15 mouse cellular contexts compared by ENCODE assay signal in the genomic region with DNA sequence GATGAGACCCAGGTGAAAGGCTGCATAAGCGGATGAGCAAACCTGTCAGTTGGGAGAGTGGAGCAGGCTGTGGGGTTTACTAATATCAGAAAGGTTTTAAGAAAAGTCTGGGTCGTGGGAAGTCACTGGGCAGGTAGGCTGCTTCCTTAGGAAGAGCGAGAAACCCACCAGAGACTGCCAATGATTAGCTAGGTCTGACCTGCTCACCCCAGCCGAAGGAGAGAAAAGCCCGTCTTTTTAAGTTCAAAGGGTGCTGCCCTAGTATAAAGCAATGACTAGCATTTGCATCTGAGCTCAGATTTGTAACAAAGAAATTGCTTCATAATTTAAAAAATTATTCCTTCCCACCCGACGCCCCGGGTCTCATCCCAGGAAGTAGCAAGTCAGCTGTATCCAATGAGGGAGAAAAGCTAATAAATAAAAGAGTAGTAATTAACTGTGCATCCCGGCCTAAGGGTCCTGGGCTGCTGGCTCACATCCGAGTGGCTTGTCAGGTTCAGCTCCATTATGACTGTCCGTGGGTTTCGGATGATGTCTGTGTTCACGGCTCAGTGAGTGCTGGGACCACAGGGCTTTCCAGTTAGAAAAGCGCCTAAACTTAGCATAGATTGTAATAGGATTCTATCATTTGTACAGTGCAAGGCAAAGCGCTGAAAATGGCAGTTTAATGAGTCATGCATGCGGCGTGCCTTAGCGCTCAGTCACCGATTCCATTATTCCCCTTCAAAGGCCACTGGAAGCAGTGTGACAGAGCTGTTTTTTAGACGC. TPM values are rescaled to one million over a fixed set of nuclear protein-coding genes. Genes with fewer than 3 reads are reported as not detected.
DNase-seq lines count a peak whose midpoint lies in the region; ATAC-seq lines count a peak whose summit lies in the region.
"Had no signal": no experiment of that assay in that cellular context is flagged by ENCODE, and none has a peak within 500 bp of the region (broad histone marks: within the 10 kb centered on the region; RNA-seq: fewer than 3 reads in every experiment).

No protein-coding gene starts in this region.

- intact Hi-C loops in left cerebral cortex, postnatal 4 days (cut with DNase I) = no loop called here

- no peak overlapping the region for H3K9ac ChIP-seq in embryonic facial prominence, embryonic 14.5 days (ENCODE audit: low read depth, low read length)
- H3K9ac ChIP-seq in forebrain, embryonic 15.5 days (replicated peaks) = no peak overlapping the region
- no peak overlapping the region for H3K9ac ChIP-seq in midbrain, embryonic 16.5 days (ENCODE audit: low read depth, low read length)
- H3K9ac ChIP-seq in intestine, embryonic 16.5 days (ENCODE audit: low read depth, low read length) = no peak overlapping the region
- H3K9ac ChIP-seq: liver, embryonic 12.5 days had no signal

- H3K27me3 ChIP-seq in embryonic facial prominence, embryonic 14.5 days (replicated peaks; ENCODE audit: control insufficient read depth, insufficient read depth, low read length) = no peaks in the 10 kb centered on the region
- no peaks in the 10 kb centered on the region for H3K27me3 ChIP-seq in embryonic facial prominence, embryonic 10.5 days (replicated peaks; ENCODE audit: low read depth, poor library complexity, severe bottlenecking)
- H3K27me3 ChIP-seq in forebrain, embryonic 15.5 days = no peaks in the 10 kb centered on the region
- H3K27me3 ChIP-seq in midbrain, embryonic 16.5 days (ENCODE audit: control insufficient read depth, insufficient read depth, low read depth, low read length) = no peaks in the 10 kb centered on the region
- no peaks in the 10 kb centered on the region for H3K27me3 ChIP-seq in intestine, embryonic 16.5 days (replicated peaks; ENCODE audit: control insufficient read depth, insufficient read depth, low read length)
- H3K27me3 ChIP-seq: liver, embryonic 12.5 days had no signal

- H3K36me3 ChIP-seq in embryonic facial prominence, embryonic 14.5 days (ENCODE audit: control insufficient read depth, insufficient read depth, low read length) = no peaks in the 10 kb centered on the region
- no peaks in the 10 kb centered on the region for H3K36me3 ChIP-seq in embryonic facial prominence, embryonic 10.5 days (replicated peaks)
- no peaks in the 10 kb centered on the region for H3K36me3 ChIP-seq in forebrain, embryonic 15.5 days
- no peaks in the 10 kb centered on the region for H3K36me3 ChIP-seq in midbrain, embryonic 16.5 days (ENCODE audit: control insufficient read depth, insufficient read depth, low read length)
- H3K36me3 ChIP-seq in intestine, embryonic 16.5 days (ENCODE audit: control insufficient read depth, insufficient read depth, low read length) = no peaks in the 10 kb centered on the region
- H3K36me3 ChIP-seq: liver, embryonic 12.5 days had no signal

- no peaks in the 10 kb centered on the region for H3K9me3 ChIP-seq in embryonic facial prominence, embryonic 14.5 days (ENCODE audit: control insufficient read depth, low read length)
- H3K9me3 ChIP-seq in embryonic facial prominence, embryonic 10.5 days = 0 out of 2 replicates have a peak, but pooled peaks cover 6% of the 10 kb centered on the region
- H3K9me3 ChIP-seq in forebrain, embryonic 15.5 days = no peaks in the 10 kb centered on the region
- H3K9me3 ChIP-seq in midbrain, embryonic 16.5 days (replicated peaks; ENCODE audit: control insufficient read depth, low read length, poor library complexity, severe bottlenecking) = no peaks in the 10 kb centered on the region
- no peaks in the 10 kb centered on the region for H3K9me3 ChIP-seq in intestine, embryonic 16.5 days (ENCODE audit: control insufficient read depth, low read length)
- H3K9me3 ChIP-seq: liver, embryonic 12.5 days had no signal

- ATAC-seq in embryonic facial prominence, embryonic 14.5 days (ENCODE audit: low read depth) = no peak; the same call in 1 of the 2 replicates
- ATAC-seq in forebrain, embryonic 15.5 days (replicated peaks) = peak; percentile 61
- peak; percentile 56; the same call in 1 of the 2 replicates for ATAC-seq in midbrain, embryonic 16.5 days
- ATAC-seq in intestine, embryonic 16.5 days = no peak
- ATAC-seq: liver, embryonic 12.5 days had no signal

- WGBS in embryonic facial prominence, embryonic 14.5 days = 65% methylated on average over 20 of the region's 20 CpGs
- 78% methylated on average over 20 of the region's 20 CpGs for WGBS in embryonic facial prominence, embryonic 10.5 days
- 34% methylated on average over 20 of the region's 20 CpGs for WGBS in forebrain, embryonic 15.5 days
- WGBS in midbrain, embryonic 16.5 days = 47% methylated on average over 20 of the region's 20 CpGs
- 68% methylated on average over 20 of the region's 20 CpGs for WGBS in intestine, embryonic 16.5 days

- peak; percentile 33 for DNase-seq in embryonic facial prominence, embryonic 14.5 days (ENCODE audit: low spot score)
- DNase-seq in embryonic facial prominence, embryonic 10.5 days (ENCODE audit: low spot score) = no peak
- DNase-seq in Muller cell, postnatal 12 days (ENCODE audit: inconsistent ontology term) = peak; percentile 93
- DNase-seq in left cerebral cortex, postnatal 4 days = no peak
- DNase-seq in thymus, adult 18-20 months = no peak
- DNase-seq: cerebellum, postnatal 14 days; gastrocnemius, postnatal 10 days; kidney, adult 9 months; layer of hippocampus, postnatal 36 days had no signal

- no peak overlapping the region for H3K4me3 ChIP-seq in embryonic facial prominence, embryonic 14.5 days (ENCODE audit: low read depth, low read length)
- H3K4me3 ChIP-seq in embryonic facial prominence, embryonic 10.5 days = no peak overlapping the region
- H3K4me3 ChIP-seq in forebrain, embryonic 15.5 days = peak overlapping the region; percentile 15
- no peak overlapping the region for H3K4me3 ChIP-seq in midbrain, embryonic 16.5 days (ENCODE audit: low read depth, low read length)
- no peak overlapping the region for H3K4me3 ChIP-seq in intestine, embryonic 16.5 days (ENCODE audit: low read length)
- H3K4me3 ChIP-seq: liver, embryonic 12.5 days had no signal

- H3K4me1 ChIP-seq in embryonic facial prominence, embryonic 14.5 days (ENCODE audit: control insufficient read depth, insufficient read depth, low read length) = no peaks in the 10 kb centered on the region
- no peaks in the 10 kb centered on the region for H3K4me1 ChIP-seq in embryonic facial prominence, embryonic 10.5 days
- peaks cover 6% of the 10 kb centered on the region; the same call in 1 of the 2 replicates for H3K4me1 ChIP-seq in forebrain, embryonic 15.5 days
- peaks cover 3% of the 10 kb centered on the region; the same call in 1 of the 2 replicates for H3K4me1 ChIP-seq in midbrain, embryonic 16.5 days (ENCODE audit: control insufficient read depth, insufficient read depth, low read length)
- no peaks in the 10 kb centered on the region for H3K4me1 ChIP-seq in intestine, embryonic 16.5 days (ENCODE audit: control insufficient read depth, insufficient read depth, low read length)
- H3K4me1 ChIP-seq: liver, embryonic 12.5 days had no signal

- no peak overlapping the region for H3K4me2 ChIP-seq in embryonic facial prominence, embryonic 14.5 days (ENCODE audit: low read depth, low read length)
- H3K4me2 ChIP-seq in forebrain, embryonic 15.5 days (replicated peaks) = peak overlapping the region; percentile 39
- H3K4me2 ChIP-seq in midbrain, embryonic 16.5 days (ENCODE audit: low read length) = peak overlapping the region; percentile 36
- H3K4me2 ChIP-seq in intestine, embryonic 16.5 days (ENCODE audit: low read depth, low read length) = no peak overlapping the region
- H3K4me2 ChIP-seq: liver, embryonic 12.5 days had no signal

- H3K27ac ChIP-seq in embryonic facial prominence, embryonic 14.5 days (replicated peaks; ENCODE audit: low read depth, low read length) = no peak overlapping the region
- no peak overlapping the region for H3K27ac ChIP-seq in embryonic facial prominence, embryonic 10.5 days (replicated peaks)
- H3K27ac ChIP-seq in forebrain, embryonic 15.5 days (replicated peaks) = no peak overlapping the region
- H3K27ac ChIP-seq in midbrain, embryonic 16.5 days (ENCODE audit: low read length) = no peak overlapping the region
- H3K27ac ChIP-seq in intestine, embryonic 16.5 days (ENCODE audit: low read length) = no peak overlapping the region
- H3K27ac ChIP-seq: liver, embryonic 12.5 days; macrophage had no signal

RNA-seq across cellular contexts. Expression of gene Dmrt1, which starts 43.7 kb away (rescaled TPM):
- 0.20 and 0.29 TPM in 2 replicates for polyA plus RNA-seq in embryonic facial prominence, embryonic 14.5 days (2014; fragmentation: Nextera tagmentation; extraction: Ambion mirVana)
- polyA plus RNA-seq in embryonic facial prominence, embryonic 10.5 days (2016; fragmentation: Nextera tagmentation; extraction: Ambion mirVana) = 0.20 and 0.23 TPM in 2 replicates
- 0.10 and 0.18 TPM in 2 replicates for polyA plus RNA-seq in forebrain, embryonic 15.5 days (2015; fragmentation: Nextera tagmentation; extraction: Ambion mirVana)
- not detected in 2 replicates for polyA plus RNA-seq in midbrain, embryonic 16.5 days (2015; fragmentation: Nextera tagmentation; extraction: Ambion mirVana)
- not detected in 2 replicates for polyA plus RNA-seq in intestine, embryonic 16.5 days (2015; fragmentation: Nextera tagmentation; extraction: Ambion mirVana)
- total RNA-seq in left cerebral cortex, postnatal 4 days (2021) = not detected
- total RNA-seq: gastrocnemius, postnatal 10 days; layer of hippocampus, postnatal 36 days had no signal
- polyA plus RNA-seq: heart, embryonic 14.5 days; macrophage had no signal

Comparison
In these comparisons a context has a peak if more than half of its experiments do, and no peak if none do; other contexts are left out.
1. DNase-seq: peak in embryonic facial prominence, embryonic 14.5 days (single experiment) and Muller cell, postnatal 12 days (single experiment); none in embryonic facial prominence, embryonic 10.5 days (single experiment), left cerebral cortex, postnatal 4 days (single experiment) and thymus, adult 18-20 months (0 of 2).
2. ATAC-seq: peak in forebrain, embryonic 15.5 days (single experiment) and midbrain, embryonic 16.5 days (single experiment); none in embryonic facial prominence, embryonic 14.5 days (single experiment) and intestine, embryonic 16.5 days (single experiment).
3. H3K4me2 ChIP-seq: peak in forebrain, embryonic 15.5 days (single experiment) and midbrain, embryonic 16.5 days (single experiment); none in embryonic facial prominence, embryonic 14.5 days (single experiment) and intestine, embryonic 16.5 days (single experiment).